Mouse (Mus musculus) testis, adult 2 months (tissue): ENCODE data around the gene Nos3.

Experiments used
- CTCF ChIP-seq: fragments of 200-500 bp; IDR thresholded peaks from 2 replicates; pipeline ENCODE4 v1.5.1; 2012; ENCODE audit warnings: low read depth, mild to moderate bottlenecking, inconsistent platforms, low read length, moderate library complexity; ENCODE audit not compliant: control insufficient read depth, insufficient read depth, insufficient replicate concordance
- POLR2A ChIP-seq: fragments of 200-500 bp; IDR thresholded peaks from 2 replicates; pipeline ENCODE4 v1.6.1; 2012; ENCODE audit warnings: low read depth, mild to moderate bottlenecking, inconsistent platforms, low read length, moderate library complexity; ENCODE audit not compliant: control insufficient read depth

DNA sequence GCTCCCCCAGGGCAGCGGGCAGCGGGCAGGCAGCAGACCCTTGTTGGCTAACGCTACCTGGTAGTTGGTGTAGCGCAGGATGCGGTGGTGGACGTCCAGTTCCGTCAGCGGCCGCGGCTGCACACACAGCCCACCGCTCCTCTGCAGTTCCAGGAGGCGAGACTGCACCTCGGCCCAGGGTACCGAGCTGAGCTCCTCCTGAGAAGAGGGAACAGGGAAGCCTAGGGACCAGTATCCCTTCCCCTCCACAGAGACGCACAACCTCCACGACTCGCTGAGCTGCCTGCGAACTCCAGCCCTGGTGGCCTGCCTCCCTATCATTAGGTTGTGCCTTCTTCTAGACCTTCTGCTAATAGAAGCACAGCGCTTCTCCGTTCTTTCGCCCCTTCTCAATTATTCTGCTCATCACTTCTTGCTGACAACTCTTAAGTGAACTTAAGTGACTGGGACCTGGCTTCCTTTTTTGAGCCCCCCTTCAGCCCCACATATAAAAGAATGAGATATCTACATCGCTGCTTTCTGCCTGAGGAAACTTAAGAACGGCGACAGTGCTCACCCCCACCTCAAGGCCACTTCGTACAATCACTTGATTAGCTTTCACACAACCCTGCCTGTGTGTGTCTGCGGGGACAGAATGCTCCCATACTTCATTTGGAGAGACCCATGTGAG, 23.8 kb downstream of the Nos3 start:
- no peak for TF ChIP-seq CTCF
- no peak for TF ChIP-seq POLR2A
